Mouse (Mus musculus) neural tube, embryonic 14.5 days (tissue): Measurements from ENCODE around the gene Pdcd4. TPM values are rescaled to one million over a fixed set of nuclear protein-coding genes. Genes with fewer than 3 reads are reported as not detected.

Source experiments
- ATAC-seq: fragments of 200-750 bp; cut with Nextera tagmentation; 2 replicates; pipeline ENCODE4 v1.8.0; 2017; ENCODE audit warnings: low read depth, mild to moderate bottlenecking, moderate TSS enrichment, moderate library complexity
- H3K27ac ChIP-seq: fragments of 300-500 bp; sonication (generic); 2 replicates; pipeline ENCODE4 v1.5.1; 2014; ENCODE audit warnings: low read depth, mild to moderate bottlenecking, control low read depth, low read length, moderate library complexity, mixed read lengths
- H3K27me3 ChIP-seq: fragments of 300-500 bp; sonication (generic); 2 replicates; pipeline ENCODE4 v1.6.1; 2014; ENCODE audit warnings: low read length; ENCODE audit not compliant: control insufficient read depth, insufficient read depth
- H3K36me3 ChIP-seq: fragments of 300-500 bp; sonication (generic); 2 replicates; pipeline ENCODE4 v1.6.1; 2014; ENCODE audit warnings: low read length, mixed read lengths; ENCODE audit not compliant: control insufficient read depth, insufficient read depth
- H3K4me1 ChIP-seq: fragments of 300-500 bp; sonication (generic); 2 replicates; pipeline ENCODE4 v1.6.1; 2014; ENCODE audit warnings: low read length; ENCODE audit not compliant: control insufficient read depth, insufficient read depth
- H3K4me2 ChIP-seq: fragments of 300-500 bp; sonication (generic); 2 replicates; pipeline ENCODE4 v1.6.1; 2014; ENCODE audit warnings: mild to moderate bottlenecking, low read depth, low read length, control low read depth
- H3K4me3 ChIP-seq: fragments of 300-500 bp; sonication (generic); 2 replicates; pipeline ENCODE4 v1.5.1; 2014; ENCODE audit warnings: low read depth, low read length, control low read depth, mixed read lengths
- H3K9ac ChIP-seq: fragments of 300-500 bp; sonication (generic); replicated peaks from 2 replicates; pipeline ENCODE4 v1.6.1; 2014; ENCODE audit warnings: low read depth, mild to moderate bottlenecking, control low read depth, low read length, mixed read lengths
- H3K9me3 ChIP-seq: fragments of 300-500 bp; sonication (generic); 2 replicates; pipeline ENCODE4 v1.6.1; 2016; ENCODE audit warnings: low read length; ENCODE audit not compliant: control insufficient read depth
- WGBS: fragments of 180-500 bp; shearing (Covaris S2); extraction: QIAGEN DNeasy Blood & Tissue Kit; methylation state at CpG from one replicate; pipeline ENCODE4 v1.1.7; 2014; 5-methylcytosine and 5-hydroxymethylcytosine counted together
- polyA plus RNA-seq: library from polyadenylated mRNA; unstranded; fragments of >200 nt; fragmentation: Nextera tagmentation; extraction: Ambion mirVana; gene quantifications from 2 replicates; pipeline ENCODE4 v1.2.1, GENCODE M21; 2014

The Pdcd4 gene
- polyA plus RNA-seq, 1 experiment from 2014 or later, result 63.2 TPM

DNA sequence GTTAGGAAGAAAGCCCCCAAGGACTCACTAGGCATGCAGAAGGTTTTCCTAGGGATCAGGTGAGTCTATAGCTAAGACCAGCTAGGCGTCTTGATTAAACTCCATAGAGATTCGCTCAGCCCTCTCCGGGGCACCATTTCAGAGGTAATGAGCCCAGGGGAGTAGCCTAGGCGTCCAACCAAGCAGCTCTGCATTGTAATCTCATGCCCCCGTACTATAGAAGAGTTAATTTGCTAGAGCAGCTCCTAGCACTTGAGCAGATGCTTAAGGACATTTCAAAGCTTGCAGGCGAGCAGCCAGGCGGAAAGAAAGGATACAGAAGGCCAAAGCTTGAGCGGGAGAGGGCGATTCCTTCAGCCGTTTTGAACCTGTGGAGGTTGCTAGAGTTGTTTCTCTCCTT, 6.6 kb upstream of the Pdcd4 start:
- Histone ChIP-seq H3K4me2 (no peak overlapping the region), H3K27ac (no peak overlapping the region), H3K9me3 (no peaks in the 10 kb centered on the region), H3K4me1 (no peaks in the 10 kb centered on the region), H3K4me3 (no peak overlapping the region), H3K27me3 (no peaks in the 10 kb centered on the region), H3K9ac (no peak overlapping the region), H3K36me3 (no peaks in the 10 kb centered on the region)
- WGBS, result 47% methylated on average over 10 of the region's 10 CpGs
- no peak for ATAC-seq

DNA sequence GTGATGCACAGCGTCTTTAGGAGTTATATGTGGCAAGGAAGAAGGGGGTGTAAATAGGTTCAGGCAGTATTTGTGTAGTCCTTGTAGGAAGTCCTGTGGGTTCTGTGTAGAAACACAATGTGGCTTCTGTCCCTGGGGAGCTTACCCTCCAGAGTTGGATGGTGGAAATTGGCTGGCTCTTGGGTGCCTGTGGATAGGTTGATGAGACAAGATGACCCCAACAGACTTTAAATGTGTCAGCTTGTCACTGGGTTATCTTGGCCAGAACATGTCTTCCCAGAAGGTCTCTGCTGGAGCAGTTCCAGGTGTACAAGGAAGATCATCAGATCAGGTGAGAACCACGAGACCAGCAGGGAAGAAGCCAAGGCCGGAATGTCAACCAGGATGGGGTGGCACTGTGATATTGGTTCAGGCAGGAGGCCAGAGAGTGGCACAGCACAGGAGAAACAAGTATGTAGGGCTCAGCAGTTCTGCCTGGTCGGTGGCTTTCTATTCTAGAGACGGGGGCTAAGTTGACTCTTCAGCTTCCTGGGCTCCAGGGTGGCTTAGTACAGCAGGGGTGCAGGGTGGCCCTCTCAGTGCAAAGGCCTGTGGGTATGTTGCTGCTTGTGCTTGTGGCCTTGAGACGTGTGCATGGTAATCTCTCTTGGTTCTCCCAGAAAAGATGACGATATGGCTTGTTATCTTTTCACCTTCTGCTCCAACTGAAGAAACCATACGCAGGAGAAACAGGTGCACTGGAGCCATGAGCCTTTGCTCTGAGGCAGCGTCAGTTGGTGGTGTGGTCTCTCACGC, 5.3 kb upstream of the Pdcd4 start:
- no peak overlapping the region for H3K4me2 ChIP-seq
- no peak for ATAC-seq
- H3K4me1 ChIP-seq, result no peaks in the 10 kb centered on the region
- no peak overlapping the region for H3K4me3 ChIP-seq
- no peaks in the 10 kb centered on the region for H3K27me3 ChIP-seq
- no peaks in the 10 kb centered on the region for H3K9me3 ChIP-seq
- no peak overlapping the region for H3K27ac ChIP-seq
- no peak overlapping the region for H3K9ac ChIP-seq
- WGBS, result 94% methylated on average over 10 of the region's 10 CpGs
- H3K36me3 ChIP-seq, result no peaks in the 10 kb centered on the region

DNA sequence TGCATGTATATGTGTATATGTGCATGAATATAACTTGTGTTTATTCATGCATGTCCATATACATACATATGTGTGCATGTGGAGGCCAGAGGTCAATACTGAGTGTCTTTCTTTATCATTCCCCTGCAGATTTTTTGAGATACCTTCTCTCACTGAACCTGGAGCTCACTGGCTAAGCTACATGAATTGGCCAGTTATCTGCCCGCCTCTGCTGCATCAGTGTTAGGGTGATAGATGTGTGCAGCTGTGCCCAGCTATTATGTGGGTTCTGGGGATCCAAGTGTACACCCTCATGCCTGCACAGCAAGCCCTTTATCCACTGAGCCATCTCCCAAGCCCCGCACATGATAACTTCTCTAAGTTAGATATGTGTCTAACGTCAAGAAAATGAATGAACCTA, 4.2 kb upstream of the Pdcd4 start:
- Histone ChIP-seq H3K27me3 (no peaks in the 10 kb centered on the region), H3K9ac (no peak overlapping the region), H3K4me3 (no peak overlapping the region), H3K4me1 (no peaks in the 10 kb centered on the region), H3K36me3 (no peaks in the 10 kb centered on the region), H3K4me2 (no peak overlapping the region), H3K27ac (no peak overlapping the region), H3K9me3 (no peaks in the 10 kb centered on the region)
- WGBS, result 88% methylated on average over 3 of the region's 3 CpGs
- ATAC-seq, result no peak

DNA sequence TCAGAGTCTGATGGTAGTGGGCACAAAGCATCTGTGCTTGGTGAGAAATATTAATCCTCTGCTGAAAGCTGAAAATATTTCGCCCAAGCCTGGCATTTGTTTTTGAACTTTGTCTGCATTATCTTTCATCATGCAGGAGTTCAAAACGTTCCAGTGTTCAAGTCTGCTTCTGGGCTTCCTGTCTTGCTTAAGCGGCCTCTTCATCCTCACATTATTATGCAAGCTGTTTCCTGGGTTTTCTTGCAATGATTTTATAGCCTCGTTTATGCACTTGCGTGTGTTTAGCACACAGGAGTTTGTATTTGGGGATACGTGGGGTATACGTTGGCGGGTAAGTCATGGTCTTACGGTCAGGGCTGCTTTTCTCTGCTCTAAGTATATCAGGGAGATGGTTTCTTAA, 3.7 kb upstream of the Pdcd4 start:
- no peaks in the 10 kb centered on the region for H3K4me1 ChIP-seq
- H3K4me3 ChIP-seq, result no peak overlapping the region
- ATAC-seq, result no peak
- no peaks in the 10 kb centered on the region for H3K9me3 ChIP-seq
- H3K27ac ChIP-seq, result no peak overlapping the region
- H3K36me3 ChIP-seq, result no peaks in the 10 kb centered on the region
- no peak overlapping the region for H3K9ac ChIP-seq
- H3K4me2 ChIP-seq, result no peak overlapping the region
- no peaks in the 10 kb centered on the region for H3K27me3 ChIP-seq
- 83% methylated on average over 9 of the region's 9 CpGs for WGBS

DNA sequence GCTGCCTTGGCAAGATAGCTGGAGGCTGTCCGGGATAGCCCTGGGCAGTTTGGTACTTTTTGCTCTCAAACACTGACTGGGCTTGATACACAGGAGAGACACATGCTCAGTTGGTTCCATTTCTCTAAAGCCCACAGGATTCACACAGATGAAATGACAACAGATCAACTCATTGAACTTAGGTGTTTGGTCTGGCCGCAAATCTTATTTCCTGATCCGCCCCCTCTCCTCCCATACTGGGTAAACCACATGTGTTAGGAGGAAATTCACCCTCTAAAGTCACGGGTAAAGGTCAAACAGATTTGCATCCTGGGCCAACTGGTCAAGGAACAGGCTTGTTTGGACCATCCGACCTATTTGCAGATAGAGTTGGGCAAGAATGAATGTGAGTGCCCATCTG, 2.5 kb upstream of the Pdcd4 start:
- ATAC-seq, result no peak
- Histone ChIP-seq H3K36me3 (no peaks in the 10 kb centered on the region), H3K4me3 (no peak overlapping the region), H3K27me3 (no peaks in the 10 kb centered on the region), H3K4me1 (no peaks in the 10 kb centered on the region), H3K9ac (no peak overlapping the region), H3K9me3 (no peaks in the 10 kb centered on the region), H3K4me2 (no peak overlapping the region), H3K27ac (no peak overlapping the region)
- 84% methylated on average over 5 of the region's 5 CpGs for WGBS

DNA sequence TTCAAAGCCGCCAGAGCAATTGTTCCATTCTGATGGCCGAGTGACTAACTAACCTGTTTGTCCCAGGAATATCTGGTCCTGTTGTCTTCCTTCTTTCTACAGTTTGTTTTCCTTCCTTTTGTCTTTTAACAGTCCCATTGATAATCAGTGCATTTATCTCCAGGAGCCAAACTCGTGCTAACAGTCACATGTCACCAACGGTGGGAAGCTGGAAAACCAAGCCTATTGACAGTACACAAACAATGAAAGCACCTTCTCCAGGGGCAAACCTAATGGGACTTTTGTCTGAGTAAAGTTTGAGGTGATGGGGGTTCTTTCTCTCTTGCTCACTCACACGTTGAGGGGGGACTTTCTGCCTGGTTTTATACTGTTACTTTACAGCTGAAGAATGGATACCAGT, 1.8 kb upstream of the Pdcd4 start:
- no peak for ATAC-seq
- H3K9ac ChIP-seq, result no peak overlapping the region
- H3K4me1 ChIP-seq, result no peaks in the 10 kb centered on the region
- no peaks in the 10 kb centered on the region for H3K27me3 ChIP-seq
- no peaks in the 10 kb centered on the region for H3K9me3 ChIP-seq
- 52% methylated on average over 5 of the region's 5 CpGs for WGBS
- H3K4me2 ChIP-seq, result no peak overlapping the region
- no peak overlapping the region for H3K27ac ChIP-seq
- no peak overlapping the region for H3K4me3 ChIP-seq
- no peaks in the 10 kb centered on the region for H3K36me3 ChIP-seq

DNA sequence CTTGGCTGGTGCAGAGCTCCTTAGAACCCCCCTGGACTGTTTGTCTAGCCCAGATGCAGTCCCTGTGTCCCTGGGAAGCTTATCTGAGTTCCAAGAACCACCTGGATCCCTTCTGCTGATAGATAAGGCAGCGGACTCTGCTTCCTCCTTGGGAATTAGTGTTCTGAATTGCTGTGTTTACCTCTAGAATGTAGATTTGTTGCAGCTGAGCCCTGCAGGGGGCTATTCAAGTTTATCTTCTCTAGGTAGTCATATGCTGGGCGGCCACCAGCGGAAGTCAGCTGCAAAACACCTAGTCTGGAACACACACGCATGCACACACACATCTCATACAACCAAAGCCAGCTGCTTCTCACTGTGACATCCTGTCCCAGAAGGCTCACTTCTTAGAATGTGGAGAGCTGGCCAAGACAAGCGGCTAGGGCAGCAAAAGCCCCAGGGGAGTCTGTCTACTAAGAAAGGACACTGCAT, 1.2 kb upstream of the Pdcd4 start:
- Histone ChIP-seq H3K4me3 (no peak overlapping the region), H3K4me1 (no peaks in the 10 kb centered on the region), H3K9ac (no peak overlapping the region), H3K36me3 (no peaks in the 10 kb centered on the region), H3K27ac (no peak overlapping the region), H3K27me3 (no peaks in the 10 kb centered on the region), H3K9me3 (no peaks in the 10 kb centered on the region), H3K4me2 (no peak overlapping the region)
- ATAC-seq, result no peak
- WGBS, result 62% methylated on average over 5 of the region's 5 CpGs

DNA sequence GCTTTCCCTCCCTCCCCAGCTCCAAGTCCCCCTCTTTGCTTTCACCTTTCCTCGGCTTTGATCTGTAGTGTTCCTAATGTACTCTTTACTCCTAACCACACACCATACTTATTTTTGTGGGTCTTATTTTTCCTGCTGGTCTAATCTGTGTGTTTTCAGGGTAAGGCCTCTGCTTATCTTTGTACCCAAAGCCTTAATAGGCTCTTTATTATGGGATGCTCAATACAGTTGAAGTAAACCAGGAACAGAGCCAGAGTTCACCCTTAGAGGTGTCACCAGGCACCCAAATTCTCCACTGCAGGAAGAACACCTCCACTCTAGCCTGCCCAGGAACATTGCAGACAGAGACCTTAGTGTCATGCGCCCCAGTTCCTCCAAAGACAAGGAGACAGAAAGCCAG, 462 bp upstream of the Pdcd4 start:
- no peak overlapping the region for H3K27ac ChIP-seq
- 96% methylated on average over 2 of the region's 2 CpGs for WGBS
- ATAC-seq, result no peak

DNA sequence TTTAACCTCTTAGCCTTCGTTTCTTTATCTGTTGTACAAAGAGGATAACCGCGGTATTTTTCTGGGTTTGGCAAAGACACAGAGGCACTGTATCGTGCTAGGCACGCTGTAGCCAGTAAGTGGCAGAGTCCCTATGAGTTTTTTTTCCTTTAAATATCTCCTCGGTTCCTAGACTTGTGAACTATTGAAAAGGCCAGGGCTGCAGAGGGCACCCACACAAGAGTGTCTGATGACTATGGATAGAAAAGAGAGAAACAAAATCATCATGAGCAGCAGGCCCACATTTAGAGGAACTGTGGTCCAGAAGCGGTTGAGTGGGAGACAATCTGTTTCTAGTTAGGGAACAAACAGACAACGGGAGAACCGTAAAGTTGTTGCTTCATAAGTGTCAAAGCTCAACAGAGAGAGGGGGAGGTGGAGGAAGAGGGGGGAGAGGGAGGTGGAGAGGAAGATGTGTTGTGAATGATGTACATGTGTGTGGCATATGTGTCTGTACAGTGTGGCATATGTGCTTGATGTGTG, 868 bp downstream of the Pdcd4 start:
- WGBS, result 84% methylated on average over 9 of the region's 9 CpGs
- H3K9ac ChIP-seq, result no peak overlapping the region
- no peaks in the 10 kb centered on the region for H3K9me3 ChIP-seq
- H3K27me3 ChIP-seq, result no peaks in the 10 kb centered on the region
- no peak overlapping the region for H3K27ac ChIP-seq
- no peaks in the 10 kb centered on the region for H3K4me1 ChIP-seq
- no peak overlapping the region for H3K4me3 ChIP-seq
- no peak overlapping the region for H3K4me2 ChIP-seq
- ATAC-seq, result no peak
- H3K36me3 ChIP-seq, result no peaks in the 10 kb centered on the region

More for the DNA sequence above, 462 bp upstream of the Pdcd4 start:
- Histone ChIP-seq H3K9me3 (no peaks in the 10 kb centered on the region), H3K4me2 (no peak overlapping the region), H3K4me3 (no peak overlapping the region), H3K4me1 (no peaks in the 10 kb centered on the region), H3K9ac (no peak overlapping the region), H3K36me3 (no peaks in the 10 kb centered on the region), H3K27me3 (no peaks in the 10 kb centered on the region)
